Mouse (Mus musculus): ENCODE measurements around the gene Gprin1. TPM values are rescaled to one million over a fixed set of nuclear protein-coding genes. Genes with fewer than 3 reads are reported as not detected.
A peak's percentile ranks its signal among the peaks of the same experiment; 100 is the strongest.
"Not testable (repeated sequence)": the region's sequence is repeated elsewhere in the genome, so short reads cannot be mapped to it uniquely, and the experiment has no call there.

Gene Gprin1
- total RNA-seq (2015): not detected in 2 replicates
- total RNA-seq (2017): not detected in 2 replicates

GRCm38 (mm10) chr13:54749864-54750411 is at the start of gene Gprin1:
TSS of gene Gprin1 (minus strand) at chr13:54749874.
- no peak for ATAC-seq (ENCODE audit: poor library complexity, severe bottlenecking)

GRCm38 (mm10) chr13:54798740-54799139 is 49.1 kb upstream of the Gprin1 start:
- no peak for ATAC-seq (ENCODE audit: poor library complexity, severe bottlenecking)

- no peak for ATAC-seq (ENCODE audit: poor library complexity, severe bottlenecking)
Measured at GRCm38 (mm10) chr13:54797861-54798643, 48.4 kb upstream of the Gprin1 start.

GRCm38 (mm10) chr13:54797356-54797755 is 47.7 kb upstream of the Gprin1 start:
- ATAC-seq (ENCODE audit: poor library complexity, severe bottlenecking): 0 out of 2 replicates have a peak, but pooled peaks have one; percentile 57

GRCm38 (mm10) chr13:54794843-54795242 is 45.2 kb upstream of the Gprin1 start:
- ATAC-seq (ENCODE audit: poor library complexity, severe bottlenecking): no peak

- ATAC-seq (ENCODE audit: poor library complexity, severe bottlenecking): no peak
Measured at GRCm38 (mm10) chr13:54794002-54794577, 44.4 kb upstream of the Gprin1 start.

GRCm38 (mm10) chr13:54792259-54793230 is 42.9 kb upstream of the Gprin1 start:
- no peak for ATAC-seq (ENCODE audit: poor library complexity, severe bottlenecking)

- ATAC-seq (ENCODE audit: poor library complexity, severe bottlenecking): 0 out of 2 replicates have a peak, but pooled peaks have one; percentile 0
Measured at GRCm38 (mm10) chr13:54789561-54790397, 40.1 kb upstream of the Gprin1 start.

GRCm38 (mm10) chr13:54788740-54789560 is 39.3 kb upstream of the Gprin1 start, which contains the start of gene Tspan17:
TSS of gene Tspan17 (plus strand) at chr13:54789377.
- peak; percentile 92 for ATAC-seq (ENCODE audit: poor library complexity, severe bottlenecking)

GRCm38 (mm10) chr13:54787591-54787990 is 37.9 kb upstream of the Gprin1 start:
- not testable (repeated sequence) for ATAC-seq (ENCODE audit: poor library complexity, severe bottlenecking)

- ATAC-seq (ENCODE audit: poor library complexity, severe bottlenecking): no peak
Measured at GRCm38 (mm10) chr13:54783698-54784097, 34.0 kb upstream of the Gprin1 start, which contains the start of gene Eif4e1b. TSS of gene Eif4e1b (plus strand) at chr13:54783998.

GRCm38 (mm10) chr13:54783235-54783634 is 33.6 kb upstream of the Gprin1 start:
- no peak for ATAC-seq (ENCODE audit: poor library complexity, severe bottlenecking)

- no peak for ATAC-seq (ENCODE audit: poor library complexity, severe bottlenecking)
Measured at GRCm38 (mm10) chr13:54781086-54781485, 31.4 kb upstream of the Gprin1 start.

GRCm38 (mm10) chr13:54780592-54780991 is 30.9 kb upstream of the Gprin1 start:
- ATAC-seq (ENCODE audit: poor library complexity, severe bottlenecking): no peak

- no peak for ATAC-seq (ENCODE audit: poor library complexity, severe bottlenecking)
Measured at GRCm38 (mm10) chr13:54767012-54767411, 17.3 kb upstream of the Gprin1 start.

- peak; percentile 57; the same call in 1 of the 2 replicates for ATAC-seq (ENCODE audit: poor library complexity, severe bottlenecking)
Measured at GRCm38 (mm10) chr13:54766192-54766768, 16.6 kb upstream of the Gprin1 start, which contains the start of gene Sncb. TSS of gene Sncb (minus strand) at chr13:54766595.

- ATAC-seq (ENCODE audit: poor library complexity, severe bottlenecking): no peak
Measured at GRCm38 (mm10) chr13:54765281-54766191, 15.9 kb upstream of the Gprin1 start.
